Mouse (Mus musculus): ENCODE data around the gene Selenon. TPM values are rescaled to one million over a fixed set of nuclear protein-coding genes. Genes with fewer than 3 reads are reported as not detected.

Selenon gene
- polyA plus RNA-seq, 1 experiment from 2014 or later, result 2.8 TPM

DNA sequence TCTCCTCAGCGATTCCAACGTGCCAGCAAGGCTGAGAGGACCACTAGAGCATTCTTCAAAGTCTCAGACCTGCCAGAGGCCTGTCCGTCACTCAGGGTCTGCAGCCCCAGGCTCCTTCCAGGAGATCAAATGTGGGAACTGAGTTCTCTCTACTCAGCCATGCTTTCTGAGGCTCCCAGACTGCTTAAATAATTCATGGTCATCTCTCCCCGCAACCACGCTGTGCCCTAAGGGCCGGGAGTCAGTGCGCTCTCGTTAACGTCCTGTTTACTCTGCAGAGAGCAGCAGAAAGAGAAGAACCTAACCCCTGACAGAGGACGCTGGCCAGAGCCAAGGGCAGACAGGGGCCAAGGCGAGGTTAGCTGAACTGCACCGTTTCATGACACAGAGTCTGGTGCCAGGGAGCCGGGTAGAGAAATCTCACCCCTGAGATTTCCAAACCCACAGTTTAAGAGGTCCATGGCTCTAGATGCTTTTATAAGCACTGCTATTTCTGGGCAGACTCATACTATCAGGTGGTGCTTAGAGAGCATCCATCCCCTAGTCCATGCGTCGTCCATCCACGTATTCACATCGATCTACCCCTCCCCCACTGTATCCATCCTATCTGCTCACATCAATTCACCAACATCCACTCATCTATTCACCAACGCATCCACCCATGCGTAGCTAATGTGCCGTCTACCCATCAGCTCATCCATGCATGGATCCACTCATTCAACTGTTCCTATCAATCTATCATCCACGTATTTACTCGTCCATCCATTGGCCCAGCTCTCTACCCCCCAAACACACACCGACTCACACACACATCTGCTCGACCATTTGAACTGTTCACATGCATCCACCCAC lies 20.7 kb upstream of the Selenon start:
- H3K9ac ChIP-seq (replicated peaks), result no peak overlapping the region
- ATAC-seq, result no peak
- H3K9me3 ChIP-seq (ENCODE audit: low read length), result no peaks in the 10 kb centered on the region
- no peaks in the 10 kb centered on the region for H3K27me3 ChIP-seq (ENCODE audit: insufficient read depth, low read length)
- WGBS (ENCODE audit: insufficient replicate concordance), result 79% methylated on average over 24 of the region's 24 CpGs
- no peak overlapping the region for H3K4me3 ChIP-seq (ENCODE audit: low read depth, low read length)
- no peak overlapping the region for H3K4me2 ChIP-seq (ENCODE audit: low read depth, low read length)
- H3K27ac ChIP-seq (ENCODE audit: low read depth), result no peak overlapping the region
- no peak for DNase-seq
- TF ChIP-seq CTCF (IDR thresholded peaks at IDR 0.05; ENCODE audit: low read depth), result no peak
- TF ChIP-seq EP300 (IDR thresholded peaks at IDR 0.05; ENCODE audit: low read depth), result no peak
- H3K36me3 ChIP-seq (replicated peaks; ENCODE audit: insufficient read depth, low read length), result no peaks in the 10 kb centered on the region
- H3K4me1 ChIP-seq (ENCODE audit: insufficient read depth), result no peaks in the 10 kb centered on the region

DNA sequence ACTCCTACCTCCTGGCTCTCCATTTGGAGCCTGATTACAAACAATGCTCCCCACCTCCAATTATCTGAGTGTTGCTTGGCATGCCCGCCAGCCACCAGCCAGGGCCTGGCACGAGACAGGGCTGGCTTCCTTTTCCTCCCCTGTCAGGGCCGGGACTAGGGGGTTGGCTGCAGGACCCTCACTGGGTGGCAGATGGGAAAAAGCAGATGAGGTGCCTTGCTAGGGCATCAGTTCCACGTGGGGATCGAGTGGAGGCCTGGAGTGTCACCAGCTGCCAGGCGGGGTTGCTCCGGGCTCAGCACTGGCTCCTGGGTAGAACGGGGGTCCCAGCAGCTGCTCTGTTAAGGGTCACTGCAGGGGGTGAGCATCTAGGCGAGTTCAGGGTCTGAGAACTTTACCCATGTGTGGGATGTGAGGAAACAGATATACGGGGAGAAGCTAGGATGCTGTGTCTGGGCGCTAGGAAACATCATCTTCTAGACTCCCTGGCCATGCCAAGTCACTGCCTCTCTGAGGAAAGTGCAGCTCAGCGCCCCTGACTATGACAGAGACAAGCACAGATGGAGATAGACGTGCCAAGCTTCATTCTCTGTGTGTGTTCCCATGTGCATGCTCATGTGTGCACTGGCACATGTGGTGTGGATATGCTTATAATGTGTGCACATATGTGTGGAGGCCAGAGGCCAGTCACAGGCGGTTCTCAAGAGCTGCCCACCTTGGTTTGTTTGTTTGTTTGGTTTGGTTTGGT lies 18.9 kb upstream of the Selenon start:
- TF ChIP-seq EP300 (IDR thresholded peaks at IDR 0.05; ENCODE audit: low read depth) (no peak), CTCF (IDR thresholded peaks at IDR 0.05; ENCODE audit: low read depth) (no peak)
- no peak overlapping the region for H3K4me2 ChIP-seq (ENCODE audit: low read depth, low read length)
- WGBS (ENCODE audit: insufficient replicate concordance), result 79% methylated on average over 14 of the region's 14 CpGs
- no peaks in the 10 kb centered on the region for H3K9me3 ChIP-seq (ENCODE audit: low read length)
- H3K36me3 ChIP-seq (replicated peaks; ENCODE audit: insufficient read depth, low read length), result no peaks in the 10 kb centered on the region; the same call in 1 of the 2 replicates
- no peak overlapping the region for H3K9ac ChIP-seq (replicated peaks)
- H3K4me3 ChIP-seq (ENCODE audit: low read depth, low read length), result no peak overlapping the region
- ATAC-seq, result no peak
- no peak overlapping the region for H3K27ac ChIP-seq (ENCODE audit: low read depth)
- no peaks in the 10 kb centered on the region for H3K4me1 ChIP-seq (ENCODE audit: insufficient read depth)
- DNase-seq, result no peak
- no peaks in the 10 kb centered on the region for H3K27me3 ChIP-seq (ENCODE audit: insufficient read depth, low read length)

DNA sequence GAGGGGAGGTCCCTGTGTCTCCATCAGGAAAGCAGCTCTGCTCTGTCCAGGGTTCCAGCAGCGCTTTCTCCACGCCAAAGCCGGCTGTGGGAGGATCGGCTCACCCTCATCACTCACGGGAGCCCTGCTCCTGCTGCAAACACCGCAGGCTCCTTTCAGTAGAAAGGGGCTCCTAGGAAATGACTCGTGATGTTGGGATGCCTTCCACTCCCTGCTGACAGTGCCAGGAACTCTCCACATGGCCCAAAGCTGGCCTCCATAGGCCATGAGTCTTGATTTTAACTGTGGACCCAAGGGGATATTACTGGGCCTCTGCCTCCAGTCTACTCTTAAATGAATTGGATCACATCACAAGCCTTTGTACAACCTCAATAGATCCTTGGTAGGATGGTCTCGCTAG lies 17.9 kb upstream of the Selenon start:
- DNase-seq, result no peak
- H3K36me3 ChIP-seq (replicated peaks; ENCODE audit: insufficient read depth, low read length), result peaks cover under 1% of the 10 kb centered on the region; the same call in 1 of the 2 replicates
- no peak overlapping the region for H3K4me2 ChIP-seq (ENCODE audit: low read depth, low read length)
- no peak for TF ChIP-seq CTCF (IDR thresholded peaks at IDR 0.05; ENCODE audit: low read depth)
- no peak for TF ChIP-seq EP300 (IDR thresholded peaks at IDR 0.05; ENCODE audit: low read depth)
- no peaks in the 10 kb centered on the region for H3K27me3 ChIP-seq (ENCODE audit: insufficient read depth, low read length)
- no peak overlapping the region for H3K27ac ChIP-seq (ENCODE audit: low read depth)
- no peaks in the 10 kb centered on the region for H3K9me3 ChIP-seq (ENCODE audit: low read length)
- H3K9ac ChIP-seq (replicated peaks), result no peak overlapping the region
- WGBS (ENCODE audit: insufficient replicate concordance), result 75% methylated on average over 8 of the region's 8 CpGs
- ATAC-seq, result no peak
- no peak overlapping the region for H3K4me3 ChIP-seq (ENCODE audit: low read depth, low read length)
- H3K4me1 ChIP-seq (ENCODE audit: insufficient read depth), result no peaks in the 10 kb centered on the region

DNA sequence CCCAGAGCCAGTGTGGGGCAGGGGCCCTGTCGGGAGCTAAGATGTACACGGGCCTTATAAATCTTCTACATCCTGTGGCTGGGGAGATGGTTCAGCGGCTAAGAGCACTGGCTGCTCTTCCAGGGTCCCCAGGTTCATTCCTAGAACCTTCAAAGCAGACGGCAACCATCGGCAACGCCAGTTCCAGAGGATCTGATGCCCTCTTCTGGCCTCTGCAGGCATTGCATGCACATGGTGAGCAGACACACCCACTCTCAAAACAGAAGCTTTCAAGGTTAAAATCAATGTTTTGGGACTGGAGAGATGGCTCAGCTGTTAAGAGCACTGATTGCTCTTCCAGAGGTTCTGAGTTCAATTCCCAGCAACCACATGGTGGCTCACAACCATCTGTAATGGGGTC lies 17.2 kb upstream of the Selenon start:
- Histone ChIP-seq H3K4me1 (ENCODE audit: insufficient read depth) (no peaks in the 10 kb centered on the region), H3K9me3 (ENCODE audit: low read length) (no peaks in the 10 kb centered on the region), H3K27me3 (ENCODE audit: insufficient read depth, low read length) (no peaks in the 10 kb centered on the region), H3K9ac (replicated peaks) (no peak overlapping the region), H3K36me3 (replicated peaks; ENCODE audit: insufficient read depth, low read length) (peaks cover 3% of the 10 kb centered on the region; the same call in 1 of the 2 replicates), H3K4me3 (ENCODE audit: low read depth, low read length) (no peak overlapping the region), H3K4me2 (ENCODE audit: low read depth, low read length) (no peak overlapping the region), H3K27ac (ENCODE audit: low read depth) (no peak overlapping the region)
- no peak for TF ChIP-seq EP300 (IDR thresholded peaks at IDR 0.05; ENCODE audit: low read depth)
- peak; percentile 69 for TF ChIP-seq CTCF (IDR thresholded peaks at IDR 0.05; ENCODE audit: low read depth)
- DNase-seq (peak; percentile 45), ATAC-seq (no peak)
- WGBS (ENCODE audit: insufficient replicate concordance), result 71% methylated on average over 6 of the region's 6 CpGs

DNA sequence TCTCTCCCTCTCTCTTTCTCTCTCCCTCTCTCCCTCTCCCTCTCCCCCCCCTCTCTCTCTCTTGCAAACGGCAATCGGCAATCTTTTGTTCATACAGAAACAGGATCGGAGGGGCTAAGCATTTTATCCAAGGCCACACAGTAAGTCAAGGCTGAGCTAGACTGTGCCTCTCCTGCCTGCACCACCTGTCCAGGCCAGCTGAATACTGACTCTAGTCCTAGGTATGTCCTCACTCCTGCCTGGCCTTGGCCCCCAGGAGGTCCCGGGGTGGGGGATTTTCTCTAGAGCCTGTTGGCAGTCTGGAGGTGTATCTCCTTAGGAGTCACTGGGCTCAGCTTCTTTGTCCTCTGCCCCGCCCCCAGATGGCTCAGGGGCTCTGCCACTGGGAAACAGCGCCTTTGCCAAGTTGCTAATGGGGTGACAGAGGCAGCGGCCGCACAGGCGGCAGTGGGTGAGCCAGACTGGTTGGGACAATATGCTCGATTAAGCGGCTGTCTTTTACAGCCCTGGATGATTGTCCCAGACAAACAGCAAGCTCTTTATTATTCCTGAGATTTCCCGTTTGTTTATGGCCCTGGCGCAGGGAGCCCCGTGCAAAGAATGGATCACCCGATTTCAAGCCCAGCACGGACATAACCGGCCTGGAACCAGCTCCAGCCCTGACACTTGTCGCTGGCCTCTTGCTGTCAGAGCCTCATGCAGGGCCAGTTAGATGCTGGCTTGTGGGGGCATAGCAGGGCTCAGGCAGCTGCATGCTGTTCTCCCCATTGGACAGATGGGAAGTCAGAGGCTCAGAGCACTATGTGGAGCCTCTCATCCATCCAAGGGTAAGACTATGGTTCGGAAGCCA lies 15.6 kb upstream of the Selenon start:
- Histone ChIP-seq H3K27ac (ENCODE audit: low read depth) (no peak overlapping the region), H3K9me3 (ENCODE audit: low read length) (no peaks in the 10 kb centered on the region), H3K4me1 (ENCODE audit: insufficient read depth) (no peaks in the 10 kb centered on the region), H3K9ac (replicated peaks) (no peak overlapping the region), H3K4me3 (ENCODE audit: low read depth, low read length) (no peak overlapping the region), H3K4me2 (ENCODE audit: low read depth, low read length) (no peak overlapping the region), H3K36me3 (replicated peaks; ENCODE audit: insufficient read depth, low read length) (peaks cover 3% of the 10 kb centered on the region; the same call in 1 of the 2 replicates), H3K27me3 (ENCODE audit: insufficient read depth, low read length) (no peaks in the 10 kb centered on the region)
- TF ChIP-seq EP300 (IDR thresholded peaks at IDR 0.05; ENCODE audit: low read depth), result no peak
- no peak for TF ChIP-seq CTCF (IDR thresholded peaks at IDR 0.05; ENCODE audit: low read depth)
- DNase-seq (no peak), ATAC-seq (no peak)
- 71% methylated on average over 19 of the region's 19 CpGs for WGBS (ENCODE audit: insufficient replicate concordance)

Measured in liver, postnatal 0 days (tissue).